Mouse (Mus musculus) Muller cell, postnatal 12 days (primary cell): ENCODE data around the gene Fto.

Experiments
- DNase-seq: peaks from one replicate; pipeline ENCODE4 v3.0.0-alpha.2; 2015; ENCODE audit errors: inconsistent ontology term

Gene Fto

GRCm38 (mm10) chr8:91357493-91358014, 44.2 kb downstream of the Fto start:
- DNase-seq, result no peak

- DNase-seq, result no peak
These were observed 44.7 kb downstream of the Fto start for GRCm38 (mm10) chr8:91358016-91358415.

- DNase-seq, result no peak
These were observed 46.2 kb downstream of the Fto start for GRCm38 (mm10) chr8:91359511-91359910.

- DNase-seq, result no peak
These were observed 47.5 kb downstream of the Fto start for GRCm38 (mm10) chr8:91360644-91361357.

GRCm38 (mm10) chr8:91363272-91363860, 50.0 kb downstream of the Fto start:
- DNase-seq, result no peak

- no peak for DNase-seq
These were observed 50.9 kb downstream of the Fto start for GRCm38 (mm10) chr8:91364216-91364615.

- DNase-seq, result peak; percentile 87
These were observed 52.5 kb downstream of the Fto start for GRCm38 (mm10) chr8:91365804-91366203.

- no peak for DNase-seq
These were observed 57.6 kb downstream of the Fto start for GRCm38 (mm10) chr8:91370899-91371298.

- DNase-seq, result no peak
These were observed 58.7 kb downstream of the Fto start for GRCm38 (mm10) chr8:91371995-91372394.

GRCm38 (mm10) chr8:91372780-91373577, 59.7 kb downstream of the Fto start:
- DNase-seq, result no peak

GRCm38 (mm10) chr8:91375054-91375938, 62.0 kb downstream of the Fto start:
- DNase-seq, result peak; percentile 69

GRCm38 (mm10) chr8:91376785-91377184, 63.5 kb downstream of the Fto start:
- DNase-seq, result no peak

- no peak for DNase-seq
These were observed 64.0 kb downstream of the Fto start for GRCm38 (mm10) chr8:91377275-91377674.

GRCm38 (mm10) chr8:91378846-91379499, 65.6 kb downstream of the Fto start:
- peak; percentile 63 for DNase-seq

- peak; percentile 61 for DNase-seq
These were observed 67.6 kb downstream of the Fto start for GRCm38 (mm10) chr8:91380796-91381542.

- DNase-seq, result peak; percentile 73
These were observed 68.3 kb downstream of the Fto start for GRCm38 (mm10) chr8:91381543-91382106.

GRCm38 (mm10) chr8:91383210-91383609, 69.9 kb downstream of the Fto start:
- no peak for DNase-seq

- DNase-seq, result no peak
These were observed 70.5 kb downstream of the Fto start for GRCm38 (mm10) chr8:91383811-91384210.

- no peak for DNase-seq
These were observed 71.1 kb downstream of the Fto start for GRCm38 (mm10) chr8:91384389-91384788.

- DNase-seq, result no peak
These were observed 72.5 kb downstream of the Fto start for GRCm38 (mm10) chr8:91385808-91386207.
